Mouse (Mus musculus): ENCODE measurements at regions not wholly inside any gene's neighbourhood (a gene's known extent, or its start where the extent isn't known, plus 50 kb on each side); places are given as distances from the start of the nearest gene placed in this dataset.

DNA sequence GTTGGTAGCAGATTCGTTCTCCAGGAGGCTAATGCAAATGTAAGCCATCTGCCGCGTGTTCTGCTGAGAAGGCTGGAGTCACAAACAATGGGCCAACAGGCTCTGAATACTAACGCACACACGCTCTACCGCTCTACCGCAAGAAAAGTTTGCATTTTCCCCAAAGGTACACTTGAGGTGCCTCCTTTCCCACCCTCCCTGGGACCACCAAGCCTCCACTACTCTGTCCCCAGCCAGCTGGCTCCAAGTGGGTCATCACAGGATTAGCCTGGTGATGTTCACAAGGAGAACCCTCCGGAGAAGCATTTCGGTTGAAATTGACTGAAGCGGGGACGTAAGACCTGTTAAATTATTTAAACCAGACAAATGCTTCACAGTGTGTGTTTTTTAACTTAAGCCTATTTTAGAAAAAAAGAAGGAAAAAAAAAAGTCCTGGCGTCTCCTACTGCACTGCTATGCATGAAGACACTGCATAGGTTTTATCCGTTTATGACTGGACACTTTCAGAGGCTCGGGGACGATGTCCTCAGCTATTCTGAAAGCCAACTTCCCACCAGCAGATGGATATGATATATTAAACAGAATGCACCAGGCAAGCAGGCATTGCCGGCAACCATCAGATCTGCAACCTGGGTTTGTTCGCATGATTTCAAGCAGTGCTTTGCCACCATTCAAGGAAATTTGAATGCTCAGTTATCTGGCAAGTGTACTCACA is 187.8 kb downstream of the Rwdd3 start:
- TF ChIP-seq CTCF (IDR thresholded peaks at IDR 0.05; ENCODE audit: low read depth, low read length): no peak
- no peak for TF ChIP-seq GATA2 (IDR thresholded peaks at IDR 0.05; ENCODE audit: borderline replicate concordance, low read depth, low read length)
